Mouse (Mus musculus) bone marrow, adult 2 months (tissue): ENCODE measurements at regions not wholly inside any gene's neighbourhood (a gene's known extent, or its start where the extent isn't known, plus 50 kb on each side); places are given as distances from the start of the nearest gene placed in this dataset.

Experiments used
- CTCF ChIP-seq: fragments of 200-500 bp; IDR thresholded peaks from 2 replicates; pipeline ENCODE4 v1.5.1; 2011; ENCODE audit warnings: low read length, control low read depth; ENCODE audit not compliant: control insufficient read depth, insufficient read depth
- POLR2A ChIP-seq: fragments of 200-500 bp; IDR thresholded peaks from 2 replicates; pipeline ENCODE4 v1.6.1; 2011; ENCODE audit warnings: low read depth, mild to moderate bottlenecking, control low read depth, low read length, borderline replicate concordance; ENCODE audit not compliant: control insufficient read depth

GRCm38 (mm10) chr1:75935866-75936265, 389.8 kb downstream of the Slc4a3 start:
- TF ChIP-seq POLR2A (no peak), CTCF (no peak)
